Mouse (Mus musculus) ovary, postnatal 10 days (tissue): ENCODE measurements around the gene Pcx.

Experiments used
- DNase-seq: peaks from one replicate; pipeline ENCODE4 v3.0.0; 2022; ENCODE audit warnings: low spot score

Pcx gene

GRCm38 (mm10) chr19:4548305-4548883, 38.1 kb downstream of the Pcx start:
- DNase-seq = no peak

GRCm38 (mm10) chr19:4554248-4554647, 44.0 kb downstream of the Pcx start:
- DNase-seq = no peak

GRCm38 (mm10) chr19:4555086-4555485, 44.8 kb downstream of the Pcx start:
- no peak for DNase-seq

DNA sequence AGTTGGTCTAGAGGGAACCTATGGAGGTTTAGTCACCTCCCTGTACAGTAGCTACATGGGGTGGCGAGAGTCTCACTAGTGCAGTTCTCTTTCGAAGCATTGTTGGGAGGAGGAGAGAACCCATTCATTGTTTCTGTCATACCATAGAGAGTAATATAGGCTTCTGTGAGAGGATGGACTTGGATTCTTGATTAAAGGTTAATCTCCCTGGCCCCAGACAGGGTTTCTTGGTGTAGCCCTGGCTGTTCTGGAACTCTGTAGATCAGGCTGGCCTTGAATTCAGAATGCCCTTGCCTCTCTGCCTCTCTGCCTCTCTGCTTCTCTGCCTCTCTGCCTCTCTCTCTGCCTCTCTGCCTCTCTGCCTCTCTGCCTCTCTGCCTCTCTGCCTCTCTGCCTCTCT, 46.5 kb downstream of the Pcx start:
- no peak for DNase-seq

GRCm38 (mm10) chr19:4557796-4558569, 47.7 kb downstream of the Pcx start:
- DNase-seq = no peak

DNA sequence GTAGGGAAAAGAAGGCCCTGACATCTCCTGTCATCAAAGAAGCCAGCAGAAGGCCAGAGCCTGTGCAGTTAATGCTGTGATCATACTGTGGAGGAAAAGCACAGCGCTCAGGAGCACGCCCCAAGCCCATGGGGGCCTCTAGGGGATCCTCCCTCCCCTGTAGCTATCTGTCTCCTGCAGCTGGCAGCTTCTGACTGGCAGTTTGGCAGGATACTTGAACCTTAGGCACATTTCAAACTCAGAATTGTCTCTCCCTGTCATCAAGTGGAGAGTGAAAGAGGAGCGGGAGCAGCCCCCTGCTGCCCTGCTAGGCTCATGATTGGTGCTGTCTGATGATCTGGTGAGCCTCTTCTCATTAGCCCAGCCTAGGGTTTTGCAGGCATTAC, 48.3 kb downstream of the Pcx start:
- no peak for DNase-seq

- no peak for DNase-seq
Observed at GRCm38 (mm10) chr19:4559011-4559410, 48.7 kb downstream of the Pcx start.

- DNase-seq = no peak
Observed at GRCm38 (mm10) chr19:4559588-4559987, 49.3 kb downstream of the Pcx start.

- no peak for DNase-seq
Observed at GRCm38 (mm10) chr19:4560205-4560604, 49.9 kb downstream of the Pcx start.

- DNase-seq = no peak
Observed at GRCm38 (mm10) chr19:4565678-4566077, 55.4 kb downstream of the Pcx start.

DNA sequence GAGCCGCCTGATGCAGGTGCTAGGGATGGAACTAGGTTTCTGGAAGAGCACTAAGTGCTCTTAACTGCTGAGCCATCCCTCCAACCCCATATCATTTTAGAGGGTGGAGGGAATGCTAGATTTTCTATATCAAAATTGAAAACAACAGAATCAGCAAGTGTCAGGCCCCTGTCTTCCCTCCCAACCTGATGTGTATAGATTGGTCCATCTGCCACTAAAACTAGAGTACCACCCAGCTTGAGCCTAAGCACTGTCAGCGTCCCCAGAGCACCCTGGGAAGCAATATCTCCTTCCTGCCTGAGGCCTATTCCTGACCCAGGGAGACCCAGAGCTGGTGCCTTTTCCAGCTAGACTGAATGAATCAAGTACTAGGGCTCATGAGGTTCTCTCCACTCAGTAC, 56.6 kb downstream of the Pcx start:
- DNase-seq = no peak

- no peak for DNase-seq
Observed at GRCm38 (mm10) chr19:4567665-4568064, 57.4 kb downstream of the Pcx start.

DNA sequence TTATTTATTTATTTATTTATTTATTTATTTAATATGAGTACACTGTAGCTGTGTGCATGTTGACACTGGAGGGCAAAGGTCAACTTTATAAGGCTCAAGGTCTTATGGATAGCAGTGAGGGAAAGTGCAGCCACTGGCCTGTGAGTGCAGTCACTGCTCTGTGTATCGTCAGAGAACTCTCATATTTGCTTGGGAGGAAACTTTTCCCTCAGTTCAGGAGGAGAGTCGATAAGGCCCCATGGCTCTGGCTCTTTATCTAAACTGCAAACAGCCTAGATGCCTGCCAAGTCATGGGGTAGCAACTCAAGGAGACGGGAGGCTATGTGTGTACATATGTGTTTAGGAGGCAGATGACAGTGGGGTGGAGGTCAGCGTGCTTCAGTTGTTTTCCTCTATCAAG, 58.6 kb downstream of the Pcx start:
- DNase-seq = no peak

DNA sequence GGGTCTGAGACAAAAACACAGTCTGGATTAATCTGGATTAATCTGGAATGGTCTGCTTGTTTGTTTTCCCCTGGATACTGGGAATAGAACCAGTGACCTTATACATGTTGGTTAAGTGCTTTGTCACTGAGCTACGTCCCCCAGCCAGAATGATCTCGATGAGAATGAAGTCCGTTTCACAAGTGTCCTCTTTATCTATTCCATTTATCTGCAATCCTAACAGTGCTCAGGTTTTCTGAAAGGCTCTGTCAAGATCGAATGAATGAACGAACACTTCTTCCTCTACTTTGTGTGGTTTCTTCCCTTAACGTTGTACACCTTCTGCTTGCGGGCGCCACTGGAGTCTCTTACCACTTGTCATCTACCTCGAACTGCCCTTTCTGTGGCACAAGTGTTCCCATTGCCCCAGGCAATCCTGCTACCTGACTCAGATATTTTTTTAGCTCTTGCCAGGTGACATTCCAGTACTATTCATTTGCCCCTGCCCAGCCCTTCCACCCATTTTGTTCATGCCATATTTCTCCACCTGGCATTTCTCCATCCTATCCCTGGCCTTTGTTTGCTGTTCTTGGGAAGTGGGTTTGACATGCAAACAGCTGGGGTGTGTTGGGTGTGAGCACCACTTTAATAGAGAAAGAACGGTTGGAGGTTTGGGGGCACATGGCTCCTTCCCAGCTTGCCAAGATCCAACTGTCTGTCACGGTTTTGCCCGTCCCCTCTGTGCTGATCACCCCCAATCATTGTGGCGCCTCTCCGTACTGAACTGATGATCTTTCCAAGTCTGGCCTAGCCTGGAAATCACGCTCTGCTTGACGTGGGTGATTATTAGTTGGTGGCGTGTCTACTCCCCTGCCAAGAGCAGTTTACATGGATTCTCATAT, 59.3 kb downstream of the Pcx start:
- no peak for DNase-seq

DNA sequence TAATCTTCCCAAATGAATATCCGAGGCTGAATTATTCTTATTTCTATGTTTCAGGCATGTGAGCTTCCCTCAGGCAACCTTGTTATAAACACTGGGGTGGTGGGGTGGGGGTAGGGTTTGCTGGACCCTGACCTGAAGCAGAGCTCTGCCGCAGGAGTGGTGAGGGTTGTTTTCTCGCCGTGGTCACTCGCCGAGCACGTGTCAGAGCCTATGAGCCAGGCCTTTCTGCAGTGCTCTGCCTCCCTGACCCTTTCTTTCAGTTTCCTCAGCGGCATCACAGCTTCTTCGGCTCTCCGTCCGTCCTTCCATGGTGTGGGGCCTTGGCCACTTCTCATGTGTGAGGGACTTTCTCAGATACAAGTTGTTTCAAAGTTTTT, 60.0 kb downstream of the Pcx start:
- DNase-seq = no peak

DNA sequence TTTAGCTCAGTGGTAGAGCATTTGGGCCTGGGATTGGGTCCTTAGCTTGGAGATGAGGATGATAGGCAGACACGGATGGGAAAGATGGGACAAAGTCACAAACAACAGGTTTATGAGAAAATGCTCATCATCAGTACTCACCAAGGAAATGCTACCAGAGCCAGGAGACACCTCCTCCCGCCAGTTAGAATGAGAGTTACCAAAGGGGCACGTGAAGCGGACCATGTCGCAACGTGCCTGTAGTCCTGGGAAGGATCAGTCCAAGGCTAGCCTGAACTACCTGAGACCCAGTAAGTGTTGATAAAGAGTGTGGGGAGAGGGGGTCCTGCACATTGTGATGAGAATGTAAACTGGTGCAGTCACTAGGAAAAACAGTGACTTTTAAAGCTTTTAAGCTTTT, 60.5 kb downstream of the Pcx start:
- DNase-seq = no peak

- DNase-seq = no peak
Observed at GRCm38 (mm10) chr19:4571658-4572057, 61.4 kb downstream of the Pcx start.

DNA sequence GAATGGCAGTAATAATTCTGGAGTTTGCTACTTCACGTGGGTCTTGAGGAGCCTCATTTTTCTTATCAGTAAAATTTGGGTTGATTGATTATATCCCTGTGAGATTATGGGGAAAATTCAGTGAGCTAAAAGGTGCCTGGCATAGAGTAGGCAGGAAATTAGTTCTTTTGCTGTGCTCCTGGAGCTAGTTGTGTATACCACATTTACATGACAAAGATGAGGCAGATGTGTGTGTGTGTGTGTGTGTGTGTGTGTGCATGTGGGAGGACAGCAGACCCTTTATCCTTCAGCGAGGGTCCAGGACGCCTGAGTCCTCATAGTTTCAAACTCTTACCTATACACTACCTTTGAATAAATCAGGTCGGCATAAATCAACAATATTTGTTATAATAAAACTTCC, 61.8 kb downstream of the Pcx start:
- DNase-seq = no peak

GRCm38 (mm10) chr19:4572467-4572866, 62.2 kb downstream of the Pcx start:
- DNase-seq = no peak

GRCm38 (mm10) chr19:4573241-4573640, 63.0 kb downstream of the Pcx start:
- no peak for DNase-seq

- no peak for DNase-seq
Observed at GRCm38 (mm10) chr19:4578799-4579198, 68.5 kb downstream of the Pcx start.

DNA sequence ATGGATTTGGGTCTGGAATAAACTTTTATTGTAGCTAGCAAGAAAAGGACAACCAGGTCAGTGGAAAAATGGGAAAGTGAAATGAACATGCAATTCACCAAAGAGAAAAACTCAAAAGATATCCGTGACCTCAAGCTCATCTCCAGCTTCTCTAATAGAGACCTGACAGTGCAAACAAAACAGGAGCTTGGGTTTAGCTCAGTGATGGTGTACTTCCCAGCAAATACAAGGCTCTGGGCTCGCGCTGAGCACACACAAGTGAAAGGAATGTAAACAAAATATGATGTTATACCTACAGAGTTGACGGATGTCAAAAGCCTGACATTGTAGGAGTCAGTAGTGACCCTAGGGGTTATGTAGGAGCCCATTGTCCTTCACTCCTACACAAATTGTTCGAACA, 69.0 kb downstream of the Pcx start:
- DNase-seq = no peak

DNA sequence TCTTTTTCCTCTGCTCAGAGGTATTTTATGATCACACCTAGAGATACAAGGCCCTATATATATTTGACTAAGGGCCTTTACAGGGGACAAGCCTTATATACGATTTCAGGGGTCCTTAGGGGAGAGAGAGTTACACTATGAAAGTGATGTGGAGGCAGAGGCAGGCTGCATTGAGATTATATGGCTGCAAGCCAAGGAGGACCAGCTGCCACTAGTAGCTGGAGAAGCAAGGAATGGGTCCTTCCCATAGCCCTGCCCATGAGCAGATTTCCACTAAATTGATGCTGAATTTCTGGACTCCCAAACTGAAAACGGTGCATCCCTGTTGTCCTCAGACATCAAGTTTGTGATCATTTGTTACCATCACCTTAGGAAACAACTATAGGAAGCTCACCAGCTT, 73.6 kb downstream of the Pcx start:
- no peak for DNase-seq
